Mouse (Mus musculus) brain, embryonic 14.5 days (tissue): ENCODE measurements around the gene 1700008O03Rik.

Experiments
- CTCF ChIP-seq: fragments of 200-500 bp; IDR thresholded peaks from 2 replicates; pipeline ENCODE4 v1.5.1; 2012; ENCODE audit warnings: inconsistent platforms, mild to moderate bottlenecking, moderate library complexity, borderline replicate concordance; ENCODE audit not compliant: insufficient read depth, insufficient read length; ENCODE audit errors: extremely low read depth
- POLR2A ChIP-seq: fragments of 200-500 bp; IDR thresholded peaks from 2 replicates; pipeline ENCODE4 v1.6.1; 2012; ENCODE audit warnings: mild to moderate bottlenecking, inconsistent platforms, borderline replicate concordance; ENCODE audit not compliant: poor library complexity, insufficient read depth, insufficient read length, severe bottlenecking; ENCODE audit errors: extremely low read depth

DNA sequence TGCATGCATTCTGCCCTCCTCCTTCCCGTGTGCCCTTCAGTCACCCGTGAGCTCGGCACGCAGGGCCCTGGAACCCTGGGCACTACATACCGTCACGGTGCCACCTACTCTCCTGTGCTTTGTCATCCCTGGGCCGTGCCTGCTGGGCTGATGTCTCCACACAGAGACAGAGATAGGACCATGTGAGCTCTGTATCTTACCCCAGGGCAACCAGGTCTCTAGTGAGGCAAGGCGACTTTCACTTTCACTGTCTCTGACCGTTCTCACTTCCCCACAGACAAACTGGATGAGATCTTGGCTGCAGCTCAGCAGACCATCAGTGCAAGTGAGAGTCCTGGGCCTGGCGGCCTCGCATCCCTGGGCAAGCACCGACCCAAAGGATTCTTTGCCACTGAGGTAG is 41.0 kb downstream of the 1700008O03Rik start:
- TF ChIP-seq CTCF (no peak), POLR2A (no peak)
